Mouse (Mus musculus) adrenal gland, postnatal 36 days (tissue): ENCODE measurements around the gene Odf3l2. TPM values are rescaled to one million over a fixed set of nuclear protein-coding genes. Genes with fewer than 3 reads are reported as not detected.
A peak's percentile ranks its signal among the peaks of the same experiment; 100 is the strongest.

Experiments used
- DNase-seq, 2 experiments: peaks; one replicate each; pipeline ENCODE4 v3.0.0; 2021; ENCODE audit warnings: mixed read lengths in 1 of 2
- total RNA-seq, 2 experiments: library from RNA; stranded (reverse); gene quantifications; 2 replicates each; pipeline ENCODE4 v1.2.3; 2021

Odf3l2 gene
- total RNA-seq, 2 experiments from 2014 or later, result not detected

- DNase-seq, result no peak
These were observed 24.7 kb upstream of the Odf3l2 start for GRCm38 (mm10) chr10:79670071-79670888.

GRCm38 (mm10) chr10:79669576-79670057 is 24.1 kb upstream of the Odf3l2 start:
- peak; percentile 76 to 87 for DNase-seq

GRCm38 (mm10) chr10:79668771-79669575 is 23.4 kb upstream of the Odf3l2 start, which contains the start of gene Tpgs1:
TSS of gene Tpgs1 (plus strand) at chr10:79669369.
- peak; percentile 89 to 91 for DNase-seq

- no peak for DNase-seq
These were observed 22.5 kb upstream of the Odf3l2 start for GRCm38 (mm10) chr10:79668076-79668475.

- DNase-seq, result no peak
These were observed 21.0 kb upstream of the Odf3l2 start for GRCm38 (mm10) chr10:79666493-79666892.

GRCm38 (mm10) chr10:79665051-79665450 is 19.5 kb upstream of the Odf3l2 start:
- DNase-seq, result no peak

GRCm38 (mm10) chr10:79664131-79664665 is 18.7 kb upstream of the Odf3l2 start, which contains the start of gene Madcam1:
TSS of gene Madcam1 (plus strand) at chr10:79664559.
- DNase-seq, result peak; percentile 64 to 81

- no peak for DNase-seq
These were observed 16.3 kb upstream of the Odf3l2 start for GRCm38 (mm10) chr10:79661861-79662260.

GRCm38 (mm10) chr10:79660298-79660697 is 14.8 kb upstream of the Odf3l2 start:
- DNase-seq, result no peak

- no peak for DNase-seq
These were observed 13.3 kb upstream of the Odf3l2 start for GRCm38 (mm10) chr10:79658829-79659228.

GRCm38 (mm10) chr10:79654946-79655395 is 9.4 kb upstream of the Odf3l2 start:
- DNase-seq, result no peak

- DNase-seq, result no peak
These were observed 7.3 kb upstream of the Odf3l2 start for GRCm38 (mm10) chr10:79652789-79653188.

- peak; percentile 76 to 77 for DNase-seq
These were observed 3.7 kb upstream of the Odf3l2 start for GRCm38 (mm10) chr10:79649070-79649751.

GRCm38 (mm10) chr10:79638486-79639204 is 6.9 kb downstream of the Odf3l2 start:
- peak; percentile 44 to 53 for DNase-seq

- DNase-seq, result peak; percentile 29 to 48
These were observed 8.1 kb downstream of the Odf3l2 start, which contains the start of gene Shc2 for GRCm38 (mm10) chr10:79637128-79638110. TSS of gene Shc2 (minus strand) at chr10:79637918.

- DNase-seq, result no peak
These were observed 9.3 kb downstream of the Odf3l2 start for GRCm38 (mm10) chr10:79636287-79636686.

GRCm38 (mm10) chr10:79633006-79633777 is 12.3 kb downstream of the Odf3l2 start:
- peak; percentile 52 to 54 for DNase-seq

GRCm38 (mm10) chr10:79631432-79631831 is 14.1 kb downstream of the Odf3l2 start:
- DNase-seq, result no peak

- no peak for DNase-seq
These were observed 17.2 kb downstream of the Odf3l2 start for GRCm38 (mm10) chr10:79628377-79628776.
